ENCODE assay signal across 14 mouse cellular contexts in the genomic region with DNA sequence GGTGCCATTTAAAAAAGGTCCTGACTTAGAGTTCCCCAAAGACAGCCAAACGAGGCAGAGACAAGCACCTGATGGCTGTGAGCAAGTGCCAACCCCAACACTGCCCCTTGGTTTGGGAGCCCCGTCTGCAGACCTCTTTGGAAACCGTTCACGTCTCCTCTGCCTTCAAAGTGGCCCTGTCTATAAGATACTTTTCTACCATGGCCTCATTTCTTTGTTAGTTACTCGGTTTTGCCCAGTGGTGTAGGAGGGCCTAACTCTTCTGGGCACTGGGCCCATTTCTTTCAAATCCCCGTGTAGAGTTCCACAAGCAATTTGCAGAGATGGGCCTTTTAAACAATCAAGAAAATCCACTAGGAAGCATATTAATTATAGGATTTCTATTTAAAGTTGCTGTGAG. TPM values are rescaled to one million over a fixed set of nuclear protein-coding genes. Genes with fewer than 3 reads are reported as not detected.
DNase-seq lines count a peak whose midpoint lies in the region; ATAC-seq and TF ChIP-seq lines count a peak whose summit lies in the region.
"Had no signal": no experiment of that assay in that cellular context is flagged by ENCODE, and none has a peak within 500 bp of the region (broad histone marks: within the 10 kb centered on the region; RNA-seq: fewer than 3 reads in every experiment).

No protein-coding gene starts in this region.

- WGBS in embryonic facial prominence, embryonic 13.5 days: 67% methylated on average over 6 of the region's 6 CpGs
- WGBS in embryonic facial prominence, embryonic 10.5 days: 82% methylated on average over 6 of the region's 6 CpGs
- WGBS in stomach, embryonic 16.5 days: 55% methylated on average over 6 of the region's 6 CpGs
- 61% methylated on average over 6 of the region's 6 CpGs for WGBS in stomach, postnatal 0 days

- no peak overlapping the region for H3K9ac ChIP-seq in embryonic facial prominence, embryonic 13.5 days
- H3K9ac ChIP-seq in stomach, embryonic 16.5 days (ENCODE audit: low read length): no peak overlapping the region
- H3K9ac ChIP-seq in stomach, postnatal 0 days (ENCODE audit: low read length): no peak overlapping the region
- H3K9ac ChIP-seq: embryonic facial prominence, embryonic 12.5 days; limb, embryonic 12.5 days had no signal

- TF ChIP-seq EP300 in stomach, postnatal 0 days (optimal IDR thresholded peaks at IDR 0.05): no peak

- no peaks in the 10 kb centered on the region for H3K9me3 ChIP-seq in embryonic facial prominence, embryonic 13.5 days
- H3K9me3 ChIP-seq in embryonic facial prominence, embryonic 10.5 days: no peaks in the 10 kb centered on the region
- no peaks in the 10 kb centered on the region for H3K9me3 ChIP-seq in stomach, embryonic 16.5 days (replicated peaks; ENCODE audit: control insufficient read depth, low read length)
- no peaks in the 10 kb centered on the region for H3K9me3 ChIP-seq in stomach, postnatal 0 days (ENCODE audit: control insufficient read depth, low read length)
- H3K9me3 ChIP-seq: embryonic facial prominence, embryonic 12.5 days; limb, embryonic 12.5 days had no signal

- no peaks in the 10 kb centered on the region for H3K27me3 ChIP-seq in embryonic facial prominence, embryonic 13.5 days
- no peaks in the 10 kb centered on the region for H3K27me3 ChIP-seq in embryonic facial prominence, embryonic 10.5 days (replicated peaks; ENCODE audit: low read depth, poor library complexity, severe bottlenecking)
- H3K27me3 ChIP-seq in stomach, embryonic 16.5 days (ENCODE audit: control insufficient read depth, insufficient read depth, low read length): no peaks in the 10 kb centered on the region
- no peaks in the 10 kb centered on the region for H3K27me3 ChIP-seq in stomach, postnatal 0 days (ENCODE audit: control insufficient read depth, insufficient read depth, low read length)
- H3K27me3 ChIP-seq: embryonic facial prominence, embryonic 12.5 days; limb, embryonic 12.5 days had no signal

- H3K4me1 ChIP-seq in embryonic facial prominence, embryonic 13.5 days: peaks cover 8% of the 10 kb centered on the region
- H3K4me1 ChIP-seq in embryonic facial prominence, embryonic 10.5 days: peaks cover 4% of the 10 kb centered on the region
- no peaks in the 10 kb centered on the region for H3K4me1 ChIP-seq in stomach, embryonic 16.5 days (ENCODE audit: control insufficient read depth, insufficient read depth, low read length)
- no peaks in the 10 kb centered on the region for H3K4me1 ChIP-seq in stomach, postnatal 0 days (replicated peaks; ENCODE audit: control insufficient read depth, insufficient read depth)
- H3K4me1 ChIP-seq: embryonic facial prominence, embryonic 12.5 days; limb, embryonic 12.5 days had no signal

- H3K27ac ChIP-seq in embryonic facial prominence, embryonic 13.5 days: peak overlapping the region; percentile 51; the same call in 1 of the 2 replicates
- no peak overlapping the region for H3K27ac ChIP-seq in embryonic facial prominence, embryonic 10.5 days (replicated peaks)
- H3K27ac ChIP-seq in layer of hippocampus, adult 2 months: no peak overlapping the region
- peak overlapping the region; percentile 49; the same call in 1 of the 2 replicates for H3K27ac ChIP-seq in stomach, embryonic 16.5 days (ENCODE audit: low read length)
- no peak overlapping the region for H3K27ac ChIP-seq in stomach, postnatal 0 days (replicated peaks)
- H3K27ac ChIP-seq: limb, embryonic 12.5 days had no signal

- H3K4me2 ChIP-seq in embryonic facial prominence, embryonic 13.5 days: no peak overlapping the region
- H3K4me2 ChIP-seq in stomach, embryonic 16.5 days (ENCODE audit: low read depth, low read length): no peak overlapping the region
- H3K4me2 ChIP-seq in stomach, postnatal 0 days (replicated peaks; ENCODE audit: low read depth): no peak overlapping the region
- H3K4me2 ChIP-seq: embryonic facial prominence, embryonic 12.5 days; limb, embryonic 12.5 days had no signal

- ATAC-seq in embryonic facial prominence, embryonic 13.5 days (ENCODE audit: insufficient number of reproducible peaks, insufficient read depth, low FRiP score, low TSS enrichment, low read depth): no peak
- ATAC-seq in stomach, embryonic 16.5 days (ENCODE audit: insufficient read depth, low FRiP score): no peak
- no peak for ATAC-seq in stomach, postnatal 0 days (ENCODE audit: low FRiP score, low TSS enrichment)
- ATAC-seq: lung, postnatal 0 days had no signal

- H3K4me3 ChIP-seq in embryonic facial prominence, embryonic 13.5 days: no peak overlapping the region
- H3K4me3 ChIP-seq in embryonic facial prominence, embryonic 10.5 days: no peak overlapping the region
- no peak overlapping the region for H3K4me3 ChIP-seq in layer of hippocampus, adult 2 months
- no peak overlapping the region for H3K4me3 ChIP-seq in stomach, embryonic 16.5 days (replicated peaks; ENCODE audit: low read length)
- no peak overlapping the region for H3K4me3 ChIP-seq in stomach, postnatal 0 days (ENCODE audit: low read depth, low read length)
- H3K4me3 ChIP-seq: embryonic facial prominence, embryonic 12.5 days; limb, embryonic 12.5 days had no signal

- TF ChIP-seq CTCF in layer of hippocampus, adult 2 months (conservative IDR thresholded peaks at IDR 0.05): no peak
- no peak for TF ChIP-seq CTCF in stomach, postnatal 0 days (IDR thresholded peaks at IDR 0.05; ENCODE audit: low read depth)

- peaks cover 28% of the 10 kb centered on the region for H3K36me3 ChIP-seq in embryonic facial prominence, embryonic 13.5 days
- H3K36me3 ChIP-seq in embryonic facial prominence, embryonic 10.5 days (replicated peaks): peaks cover 45% of the 10 kb centered on the region
- no peaks in the 10 kb centered on the region; the same call in 1 of the 2 replicates for H3K36me3 ChIP-seq in stomach, embryonic 16.5 days (ENCODE audit: control insufficient read depth, insufficient read depth, low read length)
- H3K36me3 ChIP-seq in stomach, postnatal 0 days (ENCODE audit: control insufficient read depth, insufficient read depth, low read length): peaks cover 13% of the 10 kb centered on the region; the same call in 1 of the 2 replicates

- DNase-seq in embryonic facial prominence, embryonic 10.5 days (ENCODE audit: low spot score): no peak
- DNase-seq in layer of hippocampus, adult 2 months (ENCODE audit: low spot score in 2 of 2): peak; percentile 19 to 23
- DNase-seq in layer of hippocampus, postnatal 36 days: no peak
- no peak for DNase-seq in stomach, postnatal 0 days (ENCODE audit: low spot score)
- no peak for DNase-seq in urinary bladder, adult 2 months (ENCODE audit: low spot score)
- no peak for DNase-seq in heart, adult 18-20 months
- DNase-seq: cerebellum, adult 9-11 months; gastrocnemius, postnatal 36 days; kidney, postnatal 10 days had no signal

RNA-seq across cellular contexts. Expression of a gene that starts 43.4 kb away (rescaled TPM):
- 41.1 and 44.8 TPM in 2 replicates for polyA plus RNA-seq in embryonic facial prominence, embryonic 13.5 days (2015; fragmentation: Nextera tagmentation; extraction: Ambion mirVana)
- 56.7 and 58.0 TPM in 2 replicates for polyA plus RNA-seq in embryonic facial prominence, embryonic 10.5 days (2016; fragmentation: Nextera tagmentation; extraction: Ambion mirVana)
- 10 to 100 TPM; 58.0 to 63.2 TPM for total RNA-seq in layer of hippocampus, adult 2 months (2021)
- total RNA-seq in layer of hippocampus, postnatal 36 days (2021): 10 to 100 TPM; 66.4 to 68.3 TPM
- 43.3 and 46.1 TPM in 2 replicates for polyA plus RNA-seq in stomach, embryonic 16.5 days (2015; fragmentation: Nextera tagmentation; extraction: Ambion mirVana)
- polyA plus RNA-seq in stomach, postnatal 0 days (2015; fragmentation: Nextera tagmentation; extraction: Ambion mirVana): 14.6 and 15.9 TPM in 2 replicates
- 24.7 and 35.5 TPM in 2 replicates for polyA plus RNA-seq in urinary bladder, adult 2 months (2012; rRNA removed)
- total RNA-seq in heart, adult 18-20 months (2021): 100 to 1,000 TPM; 134 to 150 TPM

Comparison
In these comparisons a context has a peak if more than half of its experiments do, and no peak if none do; other contexts are left out.
1. H3K27ac ChIP-seq: peak in embryonic facial prominence, embryonic 13.5 days (single experiment) and stomach, embryonic 16.5 days (single experiment); none in embryonic facial prominence, embryonic 10.5 days (single experiment), layer of hippocampus, adult 2 months (single experiment) and stomach, postnatal 0 days (single experiment).
2. DNase-seq: peak in layer of hippocampus, adult 2 months (2 of 2); none in embryonic facial prominence, embryonic 10.5 days (single experiment), layer of hippocampus, postnatal 36 days (0 of 2), stomach, postnatal 0 days (single experiment), urinary bladder, adult 2 months (single experiment) and heart, adult 18-20 months (0 of 2).